Mouse (Mus musculus): Measurements from ENCODE around the gene Afg3l1.

- TF ChIP-seq CTCF (IDR thresholded peaks at IDR 0.05; ENCODE audit: low read depth) (no peak), EP300 (optimal IDR thresholded peaks at IDR 0.05) (no peak)
Observed at GRCm38 (mm10) chr8:123492898-123493297, 15.2 kb downstream of the Afg3l1 start.
